Mouse (Mus musculus): ENCODE results near the gene Dcaf12. TPM values are rescaled to one million over a fixed set of nuclear protein-coding genes. Genes with fewer than 3 reads are reported as not detected.

Dcaf12 gene
- total and polyA plus RNA-seq, 3 experiments: 24.3 to 49.2 TPM; not detected in 1

GRCm38 (mm10) chr4:41304302-41304701 is 10.4 kb downstream of the Dcaf12 start:
- H3K36me3 ChIP-seq (ENCODE audit: control insufficient read depth in 1 of 2, insufficient read depth in 2 of 2, low read length in 2 of 2): peaks cover 10 to 25% of the 10 kb centered on the region in 2 experiments
- H3K9me3 ChIP-seq (replicated peaks; ENCODE audit: insufficient read depth, low read length): no peaks in the 10 kb centered on the region
- H3K9ac ChIP-seq (ENCODE audit: control insufficient read depth, low read depth, low read length, poor library complexity, severe bottlenecking): peak overlapping the region; percentile 14; the same call in 1 of the 2 replicates
- TF ChIP-seq ZNF384 (IDR thresholded peaks at IDR 0.05; ENCODE audit: low read depth, low read length) (no peak), JUND (IDR thresholded peaks at IDR 0.05; ENCODE audit: low read depth, low read length) (no peak), MXI1 (IDR thresholded peaks at IDR 0.05; ENCODE audit: low read depth, low read length) (no peak), ZKSCAN1 (IDR thresholded peaks at IDR 0.05; ENCODE audit: low read depth, low read length) (no peak), POLR2AphosphoS5 (IDR thresholded peaks at IDR 0.05; ENCODE audit: borderline replicate concordance, low read depth, low read length) (no peak), POLR2AphosphoS2 (IDR thresholded peaks at IDR 0.05; ENCODE audit: low read length) (no peak), ZMIZ1 (IDR thresholded peaks at IDR 0.05; ENCODE audit: low read depth, low read length) (no peak), HCFC1 (IDR thresholded peaks at IDR 0.05; ENCODE audit: low read depth, low read length) (no peak), BHLHE40 (IDR thresholded peaks at IDR 0.05; ENCODE audit: borderline replicate concordance, low read depth, low read length) (no peak), KAT2A (conservative IDR thresholded peaks at IDR 0.05; ENCODE audit: low read depth, low read length) (no peak), UBTF (IDR thresholded peaks at IDR 0.05; ENCODE audit: borderline replicate concordance, insufficient read depth, low read depth, low read length) (no peak), EP300 (IDR thresholded peaks at IDR 0.05; ENCODE audit: low read depth in 1 of 2, low read length in 2 of 2) (no peak), TBP (IDR thresholded peaks at IDR 0.05; ENCODE audit: low read depth, low read length) (no peak), POLR2A (IDR thresholded peaks at IDR 0.05; ENCODE audit: control insufficient read depth in 1 of 2, insufficient read depth in 1 of 2, low read depth in 1 of 2, low read length in 2 of 2, poor library complexity in 1 of 2) (no peak), SIN3A (IDR thresholded peaks at IDR 0.05; ENCODE audit: low read length) (no peak), MYC (IDR thresholded peaks at IDR 0.05; ENCODE audit: low read depth, low read length) (no peak), RAD21 (IDR thresholded peaks at IDR 0.05; ENCODE audit: low read depth, low read length) (no peak), ELF1 (IDR thresholded peaks at IDR 0.05; ENCODE audit: low read depth, low read length) (no peak)
- H3K27ac ChIP-seq (ENCODE audit: control insufficient read depth, low read depth, low read length): no peak overlapping the region
- H3K79me2 ChIP-seq (ENCODE audit: control insufficient read depth, insufficient read depth, low read length, poor library complexity): peaks cover 2% of the 10 kb centered on the region; the same call in 1 of the 2 replicates
- H3K4me1 ChIP-seq (ENCODE audit: control insufficient read depth in 1 of 2, insufficient read depth in 2 of 2, low read length in 2 of 2): peaks cover 0 to 3% of the 10 kb centered on the region in 2 experiments; a peak in 1 of 4 replicates
- H3K4me3 ChIP-seq (ENCODE audit: control insufficient read depth in 1 of 2, insufficient read depth in 1 of 2, low read depth in 2 of 2, low read length in 2 of 2): no peak overlapping the region
- no peaks in the 10 kb centered on the region for H3K27me3 ChIP-seq (ENCODE audit: control insufficient read depth in 1 of 2, insufficient read depth in 2 of 2, low read length in 2 of 2)
- peak; percentile 26 for DNase-seq (ENCODE audit: low read depth, low spot score)

GRCm38 (mm10) chr4:41303671-41304070 is 11.0 kb downstream of the Dcaf12 start:
- Histone ChIP-seq H3K79me2 (ENCODE audit: control insufficient read depth, insufficient read depth, low read length, poor library complexity) (peaks cover under 1% of the 10 kb centered on the region; the same call in 1 of the 2 replicates), H3K27ac (ENCODE audit: control insufficient read depth, low read depth, low read length) (no peak overlapping the region), H3K27me3 (ENCODE audit: control insufficient read depth in 1 of 2, insufficient read depth in 2 of 2, low read length in 2 of 2) (no peaks in the 10 kb centered on the region), H3K9ac (ENCODE audit: control insufficient read depth, low read depth, low read length, poor library complexity, severe bottlenecking) (no peak overlapping the region), H3K4me3 (ENCODE audit: control insufficient read depth in 1 of 2, insufficient read depth in 1 of 2, low read depth in 2 of 2, low read length in 2 of 2) (no peak overlapping the region), H3K4me1 (ENCODE audit: control insufficient read depth in 1 of 2, insufficient read depth in 2 of 2, low read length in 2 of 2) (peaks cover 0 to 3% of the 10 kb centered on the region in 2 experiments; a peak in 1 of 4 replicates), H3K36me3 (ENCODE audit: control insufficient read depth in 1 of 2, insufficient read depth in 2 of 2, low read length in 2 of 2) (peaks cover 10 to 26% of the 10 kb centered on the region in 2 experiments), H3K9me3 (replicated peaks; ENCODE audit: insufficient read depth, low read length) (no peaks in the 10 kb centered on the region)
- TF ChIP-seq MYB (IDR thresholded peaks at IDR 0.05; ENCODE audit: low read depth, low read length) (no peak), MEF2A (IDR thresholded peaks at IDR 0.05; ENCODE audit: extremely low read depth, insufficient replicate concordance, low read depth, low read length, poor library complexity, severe bottlenecking) (no peak), CHD1 (IDR thresholded peaks at IDR 0.05; ENCODE audit: low read depth, low read length) (no peak), MYC (IDR thresholded peaks at IDR 0.05; ENCODE audit: low read depth, low read length) (no peak), POLR2A (IDR thresholded peaks at IDR 0.05; ENCODE audit: control insufficient read depth in 1 of 2, insufficient read depth in 1 of 2, low read depth in 1 of 2, low read length in 2 of 2, poor library complexity in 1 of 2) (no peak), MAX (IDR thresholded peaks at IDR 0.05; ENCODE audit: low read length) (no peak), ZNF384 (IDR thresholded peaks at IDR 0.05; ENCODE audit: low read depth, low read length) (no peak)
- DNase-seq (ENCODE audit: low read depth, low spot score): no peak
